In the genomic region with DNA sequence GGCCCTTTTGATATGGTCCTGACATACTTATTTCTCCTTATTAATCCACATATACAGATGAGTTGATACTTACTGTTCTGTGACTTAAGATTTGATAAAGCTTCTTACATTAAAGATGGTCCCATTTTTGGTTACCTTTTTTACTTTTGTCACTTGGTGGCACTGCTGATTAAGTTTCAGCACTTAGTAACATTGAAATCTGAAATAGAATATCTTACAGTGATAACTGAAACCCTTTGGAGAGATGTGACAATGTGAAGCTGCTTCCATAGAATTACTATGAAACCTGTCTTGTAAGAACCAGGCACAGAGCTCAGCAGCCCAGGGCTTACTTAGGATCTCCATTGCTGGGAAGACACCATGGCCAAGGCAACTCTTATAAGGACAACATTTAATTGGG, we compare ENCODE assay signal across 10 mouse cellular contexts.
DNase-seq lines count a peak whose midpoint lies in the region.
"Had no signal": no experiment of that assay in that cellular context is flagged by ENCODE, and none has a peak within 500 bp of the region (broad histone marks: within the 10 kb centered on the region; RNA-seq: fewer than 3 reads in every experiment).

No protein-coding gene starts in this region.

- peak; percentile 9 for DNase-seq in embryo, embryonic 10.5 days (ENCODE audit: low spot score)
- no peak for DNase-seq in embryo, embryonic 9.5 days (ENCODE audit: extremely low spot score)
- peak; percentile 15 for DNase-seq in kidney, adult 9 months
- no peak for DNase-seq in kidney, adult 18-20 months
- peak; percentile 26 for DNase-seq in retina, embryonic 14.5 days (ENCODE audit: low spot score)
- DNase-seq in retina, postnatal 1 day: no peak
- DNase-seq in telencephalon, adult 2 months (ENCODE audit: low read depth, low spot score): peak; percentile 23
- DNase-seq in heart, postnatal 4 days: no peak
- DNase-seq: gastrocnemius, postnatal 10 days; heart, postnatal 36 days had no signal

Comparison
In these comparisons a context has a peak if more than half of its experiments do, and no peak if none do; other contexts are left out.
1. DNase-seq: peak in embryo, embryonic 10.5 days (single experiment), kidney, adult 9 months (single experiment), retina, embryonic 14.5 days (single experiment) and telencephalon, adult 2 months (single experiment); none in embryo, embryonic 9.5 days (single experiment), kidney, adult 18-20 months (single experiment), retina, postnatal 1 day (single experiment) and heart, postnatal 4 days (single experiment).